Mouse (Mus musculus) hindbrain, postnatal 0 days (tissue): ENCODE data around the gene Chst15. TPM values are rescaled to one million over a fixed set of nuclear protein-coding genes. Genes with fewer than 3 reads are reported as not detected.

Experiments
- ATAC-seq: fragments of 200-750 bp; cut with Nextera tagmentation; 2 replicates; pipeline ENCODE4 v1.8.0; 2017; ENCODE audit warnings: mild to moderate bottlenecking, moderate TSS enrichment, moderate library complexity
- DNase-seq: peaks from one replicate; pipeline ENCODE4 v3.0.0-alpha.2; 2015; ENCODE audit warnings: low spot score
- H3K27ac ChIP-seq: fragments of 300-500 bp; sonication (generic); 2 replicates; pipeline ENCODE4 v1.5.1; 2014; ENCODE audit warnings: mild to moderate bottlenecking
- H3K27me3 ChIP-seq: fragments of 300-500 bp; sonication (generic); 2 replicates; pipeline ENCODE4 v1.6.1; 2014; ENCODE audit warnings: low read length, mixed read lengths; ENCODE audit not compliant: insufficient read depth
- H3K36me3 ChIP-seq: fragments of 300-500 bp; sonication (generic); 2 replicates; pipeline ENCODE4 v1.6.1; 2014; ENCODE audit warnings: low read length, mixed read lengths; ENCODE audit not compliant: insufficient read depth
- H3K4me1 ChIP-seq: fragments of 300-500 bp; sonication (generic); 2 replicates; pipeline ENCODE4 v1.6.1; 2014; ENCODE audit warnings: antibody characterized with exemption, low read length, mixed read lengths; ENCODE audit not compliant: insufficient read depth
- H3K4me2 ChIP-seq: fragments of 300-500 bp; sonication (generic); 2 replicates; pipeline ENCODE4 v1.6.1; 2014; ENCODE audit warnings: low read depth, mild to moderate bottlenecking, low read length, moderate library complexity, mixed read lengths
- H3K4me3 ChIP-seq: fragments of 300-500 bp; sonication (generic); 2 replicates; pipeline ENCODE4 v1.5.1; 2014; ENCODE audit warnings: low read length
- H3K9ac ChIP-seq: fragments of 300-500 bp; sonication (generic); replicated peaks from 2 replicates; pipeline ENCODE4 v1.6.1; 2014; ENCODE audit warnings: mild to moderate bottlenecking, low read length, moderate library complexity, mixed read lengths
- H3K9me3 ChIP-seq: fragments of 300-500 bp; sonication (generic); 2 replicates; pipeline ENCODE4 v1.6.1; 2016; ENCODE audit warnings: low read length, mixed read lengths
- CTCF ChIP-seq: IDR thresholded peaks from 2 replicates; pipeline ENCODE4 v1.5.1; 2016; ENCODE audit warnings: antibody characterized with exemption, control low read depth, low read depth
- WGBS: fragments of 180-500 bp; shearing (Covaris S2); extraction: QIAGEN DNeasy Blood & Tissue Kit; methylation state at CpG from one replicate; pipeline ENCODE4 v1.1.7; 2014; 5-methylcytosine and 5-hydroxymethylcytosine counted together
- polyA plus RNA-seq: library from polyadenylated mRNA; unstranded; fragments of >200 nt; fragmentation: Nextera tagmentation; extraction: Ambion mirVana; gene quantifications from 2 replicates; pipeline ENCODE4 v1.2.1, GENCODE M21; 2015
- total RNA-seq: library from RNA; depleted of rRNA; stranded (reverse); fragments of >200 nt; gene quantifications from 2 replicates; pipeline ENCODE4 v1.2.3, GENCODE M21; 2014

The Chst15 gene
- total and polyA plus RNA-seq, 2 experiments from 2014 or later, result 16.7 to 32.6 TPM

- DNase-seq (no peak), ATAC-seq (no peak)
- Histone ChIP-seq H3K27me3 (no peaks in the 10 kb centered on the region), H3K36me3 (no peaks in the 10 kb centered on the region), H3K4me3 (no peak overlapping the region), H3K27ac (no peak overlapping the region), H3K4me1 (0 out of 2 replicates have a peak, but pooled peaks cover 4% of the 10 kb centered on the region), H3K9me3 (no peaks in the 10 kb centered on the region), H3K4me2 (no peak overlapping the region), H3K9ac (no peak overlapping the region)
- WGBS, result 89% methylated on average over 4 of the region's 4 CpGs
- TF ChIP-seq CTCF, result no peak
Observed at GRCm38 (mm10) chr7:132267721-132268498, 49.1 kb downstream of the Chst15 start.

DNA sequence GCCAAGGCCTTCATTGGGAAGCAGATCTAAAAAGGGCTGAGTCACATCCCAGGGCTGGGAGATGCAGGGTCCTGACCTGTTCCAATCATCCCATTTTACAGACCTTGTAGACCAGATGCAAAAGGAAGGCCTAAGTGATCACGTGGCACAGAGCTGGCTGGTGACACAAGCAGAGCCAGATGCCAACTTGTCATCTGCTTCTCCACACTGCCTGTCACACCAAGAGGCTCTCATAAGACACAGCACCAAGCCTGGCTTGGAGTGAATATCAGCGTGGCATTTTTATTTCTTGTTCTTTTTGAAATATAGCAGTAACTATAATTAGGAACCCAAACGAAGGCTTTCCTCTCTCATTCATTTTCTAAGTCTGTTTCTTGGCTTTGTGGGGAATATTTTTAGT is 52.3 kb downstream of the Chst15 start:
- Histone ChIP-seq H3K36me3 (no peaks in the 10 kb centered on the region), H3K4me3 (no peak overlapping the region), H3K9me3 (no peaks in the 10 kb centered on the region), H3K4me1 (0 out of 2 replicates have a peak, but pooled peaks cover 4% of the 10 kb centered on the region), H3K27me3 (no peaks in the 10 kb centered on the region), H3K9ac (no peak overlapping the region), H3K4me2 (no peak overlapping the region), H3K27ac (peak overlapping the region; percentile 68; the same call in 1 of the 2 replicates)
- DNase-seq (no peak), ATAC-seq (no peak)
- WGBS, result 44% methylated on average over 3 of the region's 3 CpGs
- TF ChIP-seq CTCF, result no peak

GRCm38 (mm10) chr7:132263186-132263585 is 53.8 kb downstream of the Chst15 start:
- Histone ChIP-seq H3K27ac (peak overlapping the region; percentile 68), H3K4me3 (no peak overlapping the region), H3K27me3 (no peaks in the 10 kb centered on the region), H3K4me2 (no peak overlapping the region), H3K9me3 (no peaks in the 10 kb centered on the region), H3K36me3 (no peaks in the 10 kb centered on the region), H3K4me1 (0 out of 2 replicates have a peak, but pooled peaks cover 4% of the 10 kb centered on the region), H3K9ac (no peak overlapping the region)
- peak; percentile 69; the same call in 1 of the 2 replicates for ATAC-seq
- DNase-seq, result peak; percentile 68
- TF ChIP-seq CTCF, result no peak
- 30% methylated on average over 6 of the region's 6 CpGs for WGBS

GRCm38 (mm10) chr7:132262696-132263095 is 54.3 kb downstream of the Chst15 start:
- no peak overlapping the region for H3K9ac ChIP-seq
- H3K27ac ChIP-seq, result peak overlapping the region; percentile 68

GRCm38 (mm10) chr7:132261885-132262284 is 55.1 kb downstream of the Chst15 start:
- Histone ChIP-seq H3K9me3 (no peaks in the 10 kb centered on the region), H3K36me3 (no peaks in the 10 kb centered on the region), H3K4me2 (no peak overlapping the region), H3K4me3 (no peak overlapping the region), H3K4me1 (peaks cover 4% of the 10 kb centered on the region; the same call in 1 of the 2 replicates), H3K27ac (peak overlapping the region; percentile 68; the same call in 1 of the 2 replicates), H3K27me3 (no peaks in the 10 kb centered on the region), H3K9ac (no peak overlapping the region)
- no peak for DNase-seq
- no peak for ATAC-seq
- WGBS, result 32% methylated on average over 3 of the region's 3 CpGs
- TF ChIP-seq CTCF, result no peak

More at GRCm38 (mm10) chr7:132262696-132263095, 54.3 kb downstream of the Chst15 start:
- Histone ChIP-seq H3K4me1 (peaks cover 4% of the 10 kb centered on the region; the same call in 1 of the 2 replicates), H3K4me3 (no peak overlapping the region), H3K4me2 (no peak overlapping the region), H3K9me3 (no peaks in the 10 kb centered on the region), H3K36me3 (no peaks in the 10 kb centered on the region), H3K27me3 (no peaks in the 10 kb centered on the region)
- peak; percentile 69 for DNase-seq
- TF ChIP-seq CTCF, result no peak
- WGBS, result 29% methylated on average over 6 of the region's 6 CpGs
- peak; percentile 65 for ATAC-seq

DNA sequence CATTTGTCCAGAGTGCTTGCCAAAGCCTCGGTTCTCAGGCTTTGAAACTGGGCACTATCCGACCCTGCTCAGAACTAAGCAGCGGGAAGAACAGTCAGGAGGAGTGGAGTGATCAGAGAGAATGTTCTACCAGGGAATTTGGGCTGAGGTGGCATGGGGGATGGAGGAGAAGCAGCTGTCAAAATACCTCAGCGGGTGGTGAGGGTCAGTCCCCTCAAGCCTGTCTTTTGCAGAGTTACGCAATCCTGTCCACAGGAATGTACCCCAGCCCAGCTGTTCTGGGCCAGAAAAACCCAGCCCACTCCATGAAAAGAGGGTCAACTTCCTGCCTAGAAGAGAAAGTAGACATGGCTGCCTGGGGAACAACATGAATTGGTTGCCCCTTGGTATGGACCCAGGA is 56.4 kb downstream of the Chst15 start:
- H3K4me3 ChIP-seq, result no peak overlapping the region
- H3K9ac ChIP-seq, result no peak overlapping the region
- 72% methylated on average over 5 of the region's 5 CpGs for WGBS
- H3K9me3 ChIP-seq, result no peaks in the 10 kb centered on the region
- H3K4me2 ChIP-seq, result no peak overlapping the region
- H3K4me1 ChIP-seq, result no peaks in the 10 kb centered on the region; the same call in 1 of the 2 replicates
- TF ChIP-seq CTCF, result no peak
- no peak overlapping the region for H3K27ac ChIP-seq
- ATAC-seq (no peak), DNase-seq (no peak)
- H3K36me3 ChIP-seq, result no peaks in the 10 kb centered on the region
- no peaks in the 10 kb centered on the region for H3K27me3 ChIP-seq

- peak; percentile 54; the same call in 1 of the 2 replicates for ATAC-seq
- no peak overlapping the region for H3K4me3 ChIP-seq
- H3K27ac ChIP-seq, result no peak overlapping the region
Observed at GRCm38 (mm10) chr7:132258817-132259216, 58.2 kb downstream of the Chst15 start.

More at GRCm38 (mm10) chr7:132258817-132259216, 58.2 kb downstream of the Chst15 start:
- no peaks in the 10 kb centered on the region for H3K27me3 ChIP-seq
- H3K9me3 ChIP-seq, result no peaks in the 10 kb centered on the region
- no peak overlapping the region for H3K4me2 ChIP-seq
- DNase-seq, result peak; percentile 65
- no peak for TF ChIP-seq CTCF
- WGBS, result 49% methylated on average over 7 of the region's 7 CpGs
- H3K9ac ChIP-seq, result no peak overlapping the region
- H3K36me3 ChIP-seq, result no peaks in the 10 kb centered on the region
- H3K4me1 ChIP-seq, result no peaks in the 10 kb centered on the region; the same call in 1 of the 2 replicates
